Mouse (Mus musculus) liver, postnatal 0 days (tissue): ENCODE measurements around the gene Hoxa5. TPM values are rescaled to one million over a fixed set of nuclear protein-coding genes. Genes with fewer than 3 reads are reported as not detected.

Source experiments
- ATAC-seq: fragments of 200-750 bp; cut with Nextera tagmentation; 2 replicates; pipeline ENCODE4 v1.8.0; 2017; ENCODE audit warnings: mild to moderate bottlenecking, moderate library complexity
- DNase-seq: peaks from one replicate; pipeline ENCODE4 v3.0.0-alpha.2; 2016
- H3K27ac ChIP-seq: fragments of 300-500 bp; sonication (generic); 2 replicates; pipeline ENCODE4 v1.5.1; 2014; ENCODE audit warnings: antibody characterized with exemption, moderate library complexity, mild to moderate bottlenecking, low read depth
- H3K27me3 ChIP-seq: fragments of 300-500 bp; sonication (generic); 2 replicates; pipeline ENCODE4 v1.6.1; 2014; ENCODE audit warnings: low read length, control low read depth, mixed read lengths; ENCODE audit not compliant: insufficient read depth
- H3K36me3 ChIP-seq: fragments of 300-500 bp; sonication (generic); replicated peaks from 2 replicates; pipeline ENCODE4 v1.6.1; 2014; ENCODE audit warnings: mild to moderate bottlenecking, control low read depth, low read length, moderate library complexity, mixed read lengths; ENCODE audit not compliant: insufficient read depth
- H3K4me1 ChIP-seq: fragments of 300-500 bp; sonication (generic); 2 replicates; pipeline ENCODE4 v1.6.1; 2014; ENCODE audit warnings: antibody characterized with exemption, mild to moderate bottlenecking, control low read depth; ENCODE audit not compliant: insufficient read depth
- H3K4me2 ChIP-seq: fragments of 300-500 bp; sonication (generic); 2 replicates; pipeline ENCODE4 v1.6.1; 2014; ENCODE audit warnings: low read depth, mild to moderate bottlenecking, low read length, moderate library complexity, mixed read lengths
- H3K4me3 ChIP-seq: fragments of 300-500 bp; sonication (generic); 2 replicates; pipeline ENCODE4 v1.5.1; 2014; ENCODE audit warnings: low read depth, low read length
- H3K9ac ChIP-seq: fragments of 300-500 bp; sonication (generic); replicated peaks from 2 replicates; pipeline ENCODE4 v1.6.1; 2014; ENCODE audit warnings: mild to moderate bottlenecking, moderate library complexity
- H3K9me3 ChIP-seq: fragments of 300-500 bp; sonication (generic); 2 replicates; pipeline ENCODE4 v1.6.1; 2016; ENCODE audit warnings: mild to moderate bottlenecking, control low read depth, low read length, mixed read lengths
- CTCF ChIP-seq: sonication (generic); IDR thresholded peaks from 2 replicates; pipeline ENCODE4 v1.5.1; 2016; ENCODE audit warnings: antibody characterized with exemption, low read depth
- EP300 ChIP-seq: IDR thresholded peaks from 2 replicates; pipeline ENCODE4 v1.6.1; 2016; ENCODE audit warnings: antibody characterized with exemption, low read depth, mild to moderate bottlenecking
- WGBS: fragments of 180-500 bp; shearing (Covaris S2); extraction: QIAGEN DNeasy Blood & Tissue Kit; methylation state at CpG from one replicate; pipeline ENCODE4 v1.1.7; 2014; ENCODE audit not compliant: insufficient replicate concordance; 5-methylcytosine and 5-hydroxymethylcytosine counted together
- polyA plus RNA-seq: library from polyadenylated mRNA; unstranded; fragments of >200 nt; fragmentation: Nextera tagmentation; extraction: Ambion mirVana; gene quantifications from 2 replicates; pipeline ENCODE4 v1.2.1, GENCODE M21; 2015

The Hoxa5 gene
- polyA plus RNA-seq, 1 experiment from 2014 or later: 0.58 TPM

GRCm38 (mm10) chr6:52178918-52179665, 25.3 kb downstream of the Hoxa5 start:
- no peaks in the 10 kb centered on the region for H3K36me3 ChIP-seq
- H3K4me1 ChIP-seq: peaks cover 8% of the 10 kb centered on the region; the same call in 1 of the 2 replicates
- ATAC-seq: no peak
- DNase-seq: no peak
- WGBS: 42% methylated on average over 4 of the region's 4 CpGs
- H3K27me3 ChIP-seq: peaks cover 58% of the 10 kb centered on the region
- H3K27ac ChIP-seq: no peak overlapping the region
- H3K4me2 ChIP-seq: peak overlapping the region; percentile 35; the same call in 1 of the 2 replicates
- no peak for TF ChIP-seq EP300
- no peak for TF ChIP-seq CTCF
- H3K4me3 ChIP-seq: no peak overlapping the region
- no peaks in the 10 kb centered on the region for H3K9me3 ChIP-seq
- H3K9ac ChIP-seq: no peak overlapping the region

- H3K36me3 ChIP-seq: no peaks in the 10 kb centered on the region
- DNase-seq: no peak
- no peak for TF ChIP-seq EP300
- no peak for TF ChIP-seq CTCF
- no peak overlapping the region for H3K9ac ChIP-seq
- H3K4me3 ChIP-seq: no peak overlapping the region
- H3K9me3 ChIP-seq: no peaks in the 10 kb centered on the region
- peaks cover 67% of the 10 kb centered on the region for H3K27me3 ChIP-seq
- peak overlapping the region; percentile 51 for H3K4me2 ChIP-seq
- no peak for ATAC-seq
- WGBS: 30% methylated on average over 9 of the region's 9 CpGs
- peaks cover 4% of the 10 kb centered on the region; the same call in 1 of the 2 replicates for H3K4me1 ChIP-seq
- H3K27ac ChIP-seq: no peak overlapping the region
Measured at GRCm38 (mm10) chr6:52177806-52178205, 26.6 kb downstream of the Hoxa5 start.

DNA sequence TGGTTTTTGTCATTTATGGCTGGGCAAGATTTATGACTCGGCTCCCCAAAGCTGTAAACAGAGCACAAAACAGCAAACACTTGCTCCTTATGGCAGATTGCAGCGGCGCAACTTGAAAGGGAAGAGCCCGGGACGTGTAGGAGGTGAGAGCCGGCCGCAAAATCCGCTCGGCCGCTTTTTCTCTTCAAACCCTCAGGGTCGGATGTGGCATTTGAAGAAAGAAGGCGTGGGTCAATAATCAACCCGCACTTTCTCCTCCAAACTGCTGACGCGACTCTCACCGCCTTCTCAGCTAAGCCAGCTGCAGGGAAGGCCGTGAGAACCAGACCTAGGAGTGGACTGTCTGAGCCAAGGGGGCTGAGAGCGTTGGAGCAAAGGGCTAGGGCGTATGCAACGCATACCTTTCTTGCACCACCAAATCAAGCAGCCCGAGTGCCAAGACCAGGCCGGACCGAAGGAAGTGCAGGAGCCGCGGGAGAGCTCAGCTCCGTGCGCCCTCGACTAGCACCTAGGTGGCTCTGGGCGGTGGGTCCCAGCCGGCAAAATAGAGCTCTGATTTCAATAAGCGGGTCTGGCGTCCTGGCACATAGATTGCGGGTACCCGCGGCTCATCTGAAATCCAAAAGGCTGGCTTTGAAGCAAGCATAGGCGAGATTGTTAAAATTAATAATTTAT, 27.2 kb downstream of the Hoxa5 start, which contains the start of gene 5730596B20Rik:
Gene 5730596B20Rik, plus strand, starts transcription at position 438 of the 675 bp plus-strand sequence.
- H3K4me2 ChIP-seq: peak within 1 kb of the TSS; percentile 51
- peaks cover 8% of the 10 kb centered on the region for H3K4me1 ChIP-seq
- peaks cover 73% of the 10 kb centered on the region for H3K27me3 ChIP-seq
- H3K9me3 ChIP-seq: no peaks in the 10 kb centered on the region
- no peak for DNase-seq
- peak within 1 kb of the TSS; percentile 41 for H3K4me3 ChIP-seq
- no peaks in the 10 kb centered on the region for H3K36me3 ChIP-seq
- 13% methylated on average over 36 of the region's 36 CpGs for WGBS
- ATAC-seq: no peak
- TF ChIP-seq CTCF: no peak
- no peak for TF ChIP-seq EP300
- no peak within 1 kb of the TSS for H3K9ac ChIP-seq
- 0 out of 2 replicates have a peak within 1 kb of the TSS, but pooled peaks have one; percentile 16 for H3K27ac ChIP-seq

DNA sequence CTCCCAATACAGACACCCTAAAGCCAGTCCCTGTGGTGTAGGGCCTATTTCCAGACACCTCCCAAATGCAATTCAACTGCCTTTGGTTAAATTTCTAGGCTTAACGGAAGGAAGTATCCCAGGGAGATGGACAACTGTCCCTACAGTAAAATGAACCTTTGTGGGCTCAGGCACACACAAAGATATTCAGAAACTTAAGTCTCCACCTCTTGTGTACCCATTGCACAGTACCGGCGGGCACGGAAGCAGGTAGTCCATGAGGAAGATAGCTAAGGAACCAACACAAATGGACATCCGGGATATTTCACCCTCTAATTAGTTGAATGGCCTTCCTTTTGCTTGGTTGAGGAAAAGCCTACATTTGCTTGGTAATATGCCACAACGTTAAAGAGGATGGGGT, 28.0 kb downstream of the Hoxa5 start:
- DNase-seq: no peak
- Histone ChIP-seq H3K4me1 (peaks cover 3% of the 10 kb centered on the region; the same call in 1 of the 2 replicates), H3K4me2 (peak overlapping the region; percentile 51), H3K9me3 (no peaks in the 10 kb centered on the region), H3K27me3 (peaks cover 76% of the 10 kb centered on the region), H3K9ac (no peak overlapping the region), H3K4me3 (peak overlapping the region; percentile 41), H3K36me3 (no peaks in the 10 kb centered on the region), H3K27ac (0 out of 2 replicates have a peak overlapping the region, but pooled peaks have one; percentile 16)
- 12% methylated on average over 6 of the region's 6 CpGs for WGBS
- TF ChIP-seq CTCF (no peak), EP300 (no peak)
- ATAC-seq: no peak

DNA sequence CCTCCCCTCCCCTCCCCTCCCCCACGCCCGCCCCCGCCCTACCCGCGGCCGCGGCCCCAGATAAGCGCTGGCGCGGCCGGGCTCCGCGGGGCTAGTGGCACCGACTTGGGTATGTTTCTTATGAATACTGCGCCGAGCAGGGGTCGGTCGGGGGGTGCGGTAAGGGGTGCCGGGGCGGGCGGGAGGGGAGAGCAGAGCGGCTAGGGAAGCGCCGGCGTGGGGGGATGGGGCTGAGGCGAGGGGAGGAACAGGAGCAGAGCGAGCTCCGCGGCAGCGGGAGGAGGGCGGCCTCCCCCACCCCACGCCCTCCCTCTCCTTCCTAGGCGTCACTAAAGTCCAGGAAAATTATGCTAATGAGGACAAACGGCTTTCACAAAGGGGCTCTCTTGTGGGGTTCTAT, 28.5 kb downstream of the Hoxa5 start:
- Histone ChIP-seq H3K4me2 (peak overlapping the region; percentile 51), H3K36me3 (no peaks in the 10 kb centered on the region), H3K9ac (peak overlapping the region; percentile 30; the same call in 1 of the 2 replicates), H3K4me3 (peak overlapping the region; percentile 41), H3K27me3 (peaks cover 81% of the 10 kb centered on the region), H3K4me1 (peaks cover 3% of the 10 kb centered on the region; the same call in 1 of the 2 replicates), H3K27ac (peak overlapping the region; percentile 78), H3K9me3 (no peaks in the 10 kb centered on the region)
- under 1% methylated on average over 16 of the region's 35 CpGs for WGBS
- TF ChIP-seq EP300 (no peak), CTCF (no peak)
- ATAC-seq (peak; percentile 29; the same call in 1 of the 2 replicates), DNase-seq (no peak)
